Mouse (Mus musculus) c-Kit-positive CD71-negative TER-119-negative erythroid progenitor cells, embryonic 14.5 days (primary cell): Measurements from ENCODE around the gene Hoxc10.

ENCODE experiments used
- DNase-seq: peaks from one replicate; pipeline ENCODE4 v3.0.0-alpha.2; 2013; ENCODE audit warnings: low read depth

Hoxc10 gene

GRCm38 (mm10) chr15:102990461-102991397 is 24.1 kb downstream of the Hoxc10 start, which contains the start of gene Hoxc8:
Hoxc8 (plus strand) TSS chr15:102990607.
- DNase-seq = no peak

GRCm38 (mm10) chr15:102991782-102992181 is 25.2 kb downstream of the Hoxc10 start:
- DNase-seq = no peak

- DNase-seq = no peak
Measured at GRCm38 (mm10) chr15:102992206-102992605, 25.6 kb downstream of the Hoxc10 start.

- no peak for DNase-seq
Measured at GRCm38 (mm10) chr15:102992863-102993262, 26.3 kb downstream of the Hoxc10 start.

- DNase-seq = no peak
Measured at GRCm38 (mm10) chr15:102996548-102996947, 30.0 kb downstream of the Hoxc10 start.

GRCm38 (mm10) chr15:102997431-102997830 is 30.8 kb downstream of the Hoxc10 start:
- no peak for DNase-seq

GRCm38 (mm10) chr15:102997939-102998355 is 31.4 kb downstream of the Hoxc10 start, which contains the start of gene Hoxc6:
Hoxc6 (plus strand) TSS chr15:102998257.
- no peak for DNase-seq

GRCm38 (mm10) chr15:102998608-102999182 is 32.1 kb downstream of the Hoxc10 start:
- no peak for DNase-seq

GRCm38 (mm10) chr15:102999183-102999831 is 32.7 kb downstream of the Hoxc10 start:
- no peak for DNase-seq

GRCm38 (mm10) chr15:102999955-103000354 is 33.4 kb downstream of the Hoxc10 start:
- DNase-seq = no peak

GRCm38 (mm10) chr15:103000501-103000901 is 33.9 kb downstream of the Hoxc10 start:
- DNase-seq = no peak

GRCm38 (mm10) chr15:103001370-103001769 is 34.8 kb downstream of the Hoxc10 start:
- DNase-seq = no peak

- no peak for DNase-seq
Measured at GRCm38 (mm10) chr15:103002156-103002555, 35.6 kb downstream of the Hoxc10 start.

- DNase-seq = no peak
Measured at GRCm38 (mm10) chr15:103002821-103003448, 36.3 kb downstream of the Hoxc10 start.

- no peak for DNase-seq
Measured at GRCm38 (mm10) chr15:103005308-103005707, 38.7 kb downstream of the Hoxc10 start.

- no peak for DNase-seq
Measured at GRCm38 (mm10) chr15:103005797-103006196, 39.2 kb downstream of the Hoxc10 start.

- DNase-seq = no peak
Measured at GRCm38 (mm10) chr15:103006326-103006725, 39.7 kb downstream of the Hoxc10 start.

- no peak for DNase-seq
Measured at GRCm38 (mm10) chr15:103009265-103010111, 42.9 kb downstream of the Hoxc10 start.

GRCm38 (mm10) chr15:103010112-103010846 is 43.7 kb downstream of the Hoxc10 start:
- DNase-seq = no peak

- DNase-seq = no peak
Measured at GRCm38 (mm10) chr15:103010847-103011555, 44.4 kb downstream of the Hoxc10 start.
